Mouse (Mus musculus) natural killer cell, adult 2 months (primary cell): ENCODE measurements around the gene Dmkn.
A peak's percentile ranks its signal among the peaks of the same experiment; 100 is the strongest.
"Not testable (repeated sequence)": the region's sequence is repeated elsewhere in the genome, so short reads cannot be mapped to it uniquely, and the experiment has no call there.

Source experiments
- DNase-seq, 2 experiments: peaks; one replicate each; pipeline ENCODE4 v3.0.0; 2022; ENCODE audit warnings: low spot score in 2 of 2

Gene Dmkn

GRCm38 (mm10) chr7:30763456-30763855 lies at the start of gene Dmkn:
Dmkn (plus strand) TSS chr7:30763756.
- no peak for DNase-seq

DNA sequence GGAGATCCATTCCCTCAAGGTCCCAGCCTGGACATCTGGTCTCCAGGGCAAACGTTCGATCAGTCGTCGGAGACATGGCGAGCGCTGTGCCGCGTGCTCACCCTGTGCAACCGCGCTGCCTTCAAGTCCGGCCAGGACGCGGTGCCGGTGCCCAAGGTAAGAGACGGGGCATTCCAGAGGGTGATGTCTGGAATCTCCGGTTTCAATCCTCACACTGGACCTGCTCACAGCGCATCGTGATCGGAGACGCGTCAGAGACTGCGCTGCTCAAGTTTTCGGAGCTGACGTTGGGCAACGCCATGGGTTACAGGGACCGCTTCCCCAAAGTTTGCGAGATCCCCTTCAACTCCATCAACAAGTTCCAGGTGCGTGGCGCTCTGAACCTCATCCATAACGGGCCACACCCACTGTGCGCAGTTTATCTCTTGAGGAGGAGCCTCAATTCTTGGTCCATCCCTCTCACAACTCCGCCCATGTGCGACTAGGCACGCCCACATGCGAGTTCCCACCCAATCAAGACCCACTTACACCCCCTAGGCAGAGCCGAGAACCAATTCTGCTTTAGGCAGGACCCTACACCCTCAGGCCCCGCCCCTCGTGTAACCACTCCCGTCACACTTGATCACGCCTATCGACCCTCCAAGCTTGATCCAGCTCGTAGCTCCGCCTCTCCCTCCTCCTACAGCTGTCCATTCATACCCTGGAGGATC lies 46.4 kb upstream of the Dmkn start:
- peak; percentile 55 to 77 for DNase-seq

- no peak for DNase-seq
These were observed 45.9 kb upstream of the Dmkn start for GRCm38 (mm10) chr7:30717716-30718046.

DNA sequence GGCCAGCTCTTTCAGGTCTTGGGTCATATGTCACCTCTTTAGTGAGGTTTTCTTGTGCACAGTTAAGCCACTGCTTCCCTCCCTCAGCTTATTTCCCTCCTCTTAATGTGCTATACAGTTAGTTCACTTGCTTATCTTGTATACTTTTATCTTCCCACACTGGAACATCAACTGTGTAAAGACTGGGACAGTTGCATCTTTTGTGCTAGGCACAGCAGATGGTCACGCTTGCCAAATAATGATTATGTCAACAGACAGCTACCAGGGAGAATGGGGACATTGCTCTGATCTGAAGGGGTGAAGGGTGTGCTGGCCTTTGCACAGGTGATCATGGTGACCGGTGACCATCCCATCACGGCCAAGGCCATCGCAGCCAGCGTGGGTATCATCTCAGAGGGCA lies 43.9 kb upstream of the Dmkn start:
- no peak for DNase-seq

- no peak for DNase-seq
These were observed 42.3 kb upstream of the Dmkn start for GRCm38 (mm10) chr7:30721286-30721685.

DNA sequence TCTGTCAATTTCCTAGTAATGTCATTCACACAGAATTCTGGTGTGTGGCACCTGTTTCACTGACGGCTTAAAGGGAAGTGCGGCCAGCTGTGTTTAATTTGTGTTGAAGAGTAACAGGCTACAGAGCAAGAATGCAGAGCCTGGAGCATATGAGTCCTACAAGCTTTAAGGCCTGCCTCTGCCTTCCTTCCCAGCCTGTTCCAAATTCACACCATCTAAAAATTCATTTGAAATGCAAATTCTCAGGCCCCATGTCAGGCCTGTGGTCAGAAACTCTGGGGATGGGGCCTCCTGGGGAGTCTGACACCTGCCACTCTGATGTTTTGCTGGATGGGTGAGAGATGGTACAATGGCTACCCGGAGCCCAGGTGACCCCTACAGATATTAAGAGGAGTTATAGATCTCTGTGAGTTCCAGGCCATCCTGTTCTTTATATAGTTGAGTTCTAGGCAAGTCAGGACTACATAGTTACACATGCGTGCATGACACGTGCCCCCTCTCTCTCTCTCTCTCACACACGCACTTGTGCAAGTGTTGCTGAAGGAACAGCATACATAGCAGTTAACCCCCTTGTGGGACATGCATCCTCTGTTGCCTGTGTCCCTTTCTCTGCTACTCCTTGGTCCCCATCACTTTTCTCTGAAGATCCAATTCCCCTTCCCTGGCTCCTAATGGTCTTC lies 40.1 kb upstream of the Dmkn start:
- DNase-seq, result no peak

DNA sequence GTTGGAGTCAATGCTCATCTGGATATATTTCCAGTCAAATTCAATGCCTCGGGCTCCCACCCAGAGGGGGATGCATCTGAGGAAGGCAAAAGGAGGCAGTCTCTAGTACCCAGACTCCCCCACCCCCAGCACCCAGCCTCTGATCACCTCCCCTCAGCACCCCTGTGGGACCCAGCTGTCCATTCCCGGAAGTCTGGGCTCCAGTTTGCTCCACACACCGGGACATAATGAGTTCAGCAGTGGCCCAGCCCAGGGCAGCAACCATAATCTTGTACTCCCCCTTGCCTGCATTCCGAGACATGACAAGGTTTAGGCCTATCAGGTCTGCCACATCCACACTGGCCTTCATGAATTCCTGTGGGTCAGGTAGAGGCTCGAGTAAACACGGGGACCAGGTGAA lies 35.3 kb upstream of the Dmkn start:
- no peak for DNase-seq

GRCm38 (mm10) chr7:30728739-30729395 lies 34.7 kb upstream of the Dmkn start:
- DNase-seq, result no peak

- DNase-seq, result peak; percentile 81 to 89
These were observed 34.0 kb upstream of the Dmkn start, which contains the start of gene Tmem147 for GRCm38 (mm10) chr7:30729396-30730063. Tmem147 (minus strand) TSS chr7:30729540.

GRCm38 (mm10) chr7:30730064-30730722 lies 33.4 kb upstream of the Dmkn start:
- DNase-seq, result not testable (repeated sequence)

GRCm38 (mm10) chr7:30736211-30736610 lies 27.3 kb upstream of the Dmkn start:
- peak; percentile 26 to 55 for DNase-seq

DNA sequence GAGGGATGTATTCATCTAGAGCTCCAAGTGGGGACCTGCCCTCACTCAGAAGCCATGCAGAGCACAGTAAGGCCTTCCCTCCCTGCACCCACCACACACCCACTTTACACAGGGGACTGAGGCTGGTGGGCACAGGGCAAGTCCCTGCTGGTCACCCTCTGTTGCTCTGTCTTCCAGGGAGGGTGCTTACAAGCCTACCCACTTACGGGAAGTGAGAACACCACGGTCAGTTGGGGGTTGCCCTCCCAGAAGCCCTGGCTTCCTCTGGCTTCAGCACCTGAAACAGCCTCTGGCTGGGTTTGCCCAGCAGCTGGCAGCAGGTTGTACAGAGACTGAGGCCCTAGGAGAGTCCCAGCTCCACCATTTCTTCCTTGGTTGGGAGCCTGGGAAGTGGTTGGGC lies 21.0 kb upstream of the Dmkn start:
- peak; percentile 30 to 39 for DNase-seq

- DNase-seq, result not testable (repeated sequence)
These were observed 19.9 kb upstream of the Dmkn start, which contains the start of gene Gapdhs for GRCm38 (mm10) chr7:30743617-30744016. Gapdhs (minus strand) TSS chr7:30743681.

GRCm38 (mm10) chr7:30744022-30744598 lies 19.4 kb upstream of the Dmkn start:
- DNase-seq, result no peak

DNA sequence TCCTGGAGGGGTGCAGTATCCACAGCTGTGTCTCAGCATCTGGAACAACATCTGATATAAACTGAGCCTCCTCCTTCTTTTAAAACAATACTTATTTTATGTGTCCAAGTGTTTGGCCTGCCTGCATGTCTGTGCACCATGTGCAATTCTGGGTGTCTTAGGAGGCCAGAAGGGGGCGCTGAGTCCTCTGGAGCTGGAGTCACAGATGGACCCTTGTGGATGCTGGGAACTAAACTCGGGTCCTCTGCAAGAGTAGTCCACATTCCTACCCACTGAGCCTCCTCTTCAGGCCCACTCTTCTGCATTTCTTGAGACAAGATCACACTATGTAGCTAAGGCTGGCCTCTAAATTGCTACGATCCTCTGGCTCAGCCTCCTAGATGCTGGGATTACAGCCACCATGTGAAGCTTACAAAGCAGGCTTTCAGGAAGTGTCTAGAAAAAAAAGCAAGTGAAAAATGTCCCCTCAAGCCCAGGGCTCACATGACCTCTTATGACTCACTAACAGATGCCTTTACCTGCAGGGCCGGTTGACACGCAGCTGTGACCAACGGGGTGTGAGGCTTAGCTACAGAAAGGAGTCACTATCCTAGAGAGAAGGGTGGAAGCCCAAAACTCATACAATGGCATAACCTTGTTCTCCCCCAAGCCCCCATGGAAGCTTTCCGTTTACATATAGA lies 15.9 kb upstream of the Dmkn start:
- no peak for DNase-seq

- DNase-seq, result no peak
These were observed 13.5 kb upstream of the Dmkn start for GRCm38 (mm10) chr7:30749824-30750606.

DNA sequence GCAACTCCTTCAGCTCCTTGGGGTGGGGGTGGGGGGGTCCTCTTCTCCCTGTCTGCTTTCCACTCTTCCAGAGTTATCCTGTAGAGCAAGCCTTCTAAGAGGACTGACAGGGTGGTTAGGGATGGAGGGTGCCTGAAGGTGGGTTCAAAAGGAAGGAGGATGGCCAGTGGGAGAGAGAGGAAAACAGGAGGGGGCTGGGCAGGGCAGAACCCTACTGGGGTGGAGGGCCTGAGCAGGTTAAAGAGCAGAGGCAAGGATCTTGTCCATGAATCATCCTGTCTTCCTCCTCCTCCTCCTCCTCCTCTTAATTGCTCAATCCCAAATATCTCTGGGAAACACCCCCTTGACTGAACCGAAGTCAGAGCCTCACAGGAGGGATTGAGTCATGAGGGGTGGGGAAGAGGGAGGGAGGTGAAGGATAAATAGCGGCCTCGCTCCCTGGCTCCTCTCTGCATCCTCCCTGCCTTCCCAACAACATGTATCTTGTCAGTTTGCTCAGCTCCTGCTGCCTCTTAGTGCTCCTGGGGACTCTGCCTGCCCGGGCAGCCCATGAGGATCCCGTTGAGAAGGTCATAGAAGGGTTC lies 12.4 kb upstream of the Dmkn start, which contains the start of gene Sbsn:
Sbsn (plus strand) TSS at position 386 of the 584 bp plus-strand sequence.
- DNase-seq, result no peak

GRCm38 (mm10) chr7:30757001-30757400 lies 6.6 kb upstream of the Dmkn start:
- DNase-seq, result no peak

DNA sequence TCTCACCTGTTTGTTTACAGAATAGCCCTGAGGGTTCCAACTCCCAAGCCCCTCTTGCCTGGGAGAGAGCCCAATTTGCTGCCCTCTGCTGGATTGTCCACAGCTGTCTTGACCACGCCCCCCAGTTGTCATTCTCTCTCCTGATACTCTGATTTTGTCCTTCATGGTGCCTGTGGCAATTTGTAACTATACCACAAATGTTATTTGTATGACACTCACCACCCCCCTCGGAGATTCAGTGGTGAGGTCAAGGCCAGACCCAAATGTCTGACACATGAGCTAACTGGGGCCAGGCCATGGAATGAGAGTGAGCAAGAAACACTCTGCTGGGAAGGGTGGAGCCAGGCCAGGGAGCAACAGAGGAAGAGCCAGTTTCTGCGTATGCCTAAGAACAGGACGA lies 4.7 kb upstream of the Dmkn start:
- peak in 1 of 2 experiments; percentile 19 for DNase-seq
